Mouse (Mus musculus) adipocyte (in vitro differentiated cells): ENCODE data around the gene Abca2.
"Not testable (repeated sequence)": the region's sequence is repeated elsewhere in the genome, so short reads cannot be mapped to it uniquely, and the experiment has no call there.

Experiments used
- DNase-seq: peaks from one replicate; pipeline ENCODE4 v3.0.0-alpha.2; 2016; ENCODE audit warnings: low spot score

Abca2 gene

DNA sequence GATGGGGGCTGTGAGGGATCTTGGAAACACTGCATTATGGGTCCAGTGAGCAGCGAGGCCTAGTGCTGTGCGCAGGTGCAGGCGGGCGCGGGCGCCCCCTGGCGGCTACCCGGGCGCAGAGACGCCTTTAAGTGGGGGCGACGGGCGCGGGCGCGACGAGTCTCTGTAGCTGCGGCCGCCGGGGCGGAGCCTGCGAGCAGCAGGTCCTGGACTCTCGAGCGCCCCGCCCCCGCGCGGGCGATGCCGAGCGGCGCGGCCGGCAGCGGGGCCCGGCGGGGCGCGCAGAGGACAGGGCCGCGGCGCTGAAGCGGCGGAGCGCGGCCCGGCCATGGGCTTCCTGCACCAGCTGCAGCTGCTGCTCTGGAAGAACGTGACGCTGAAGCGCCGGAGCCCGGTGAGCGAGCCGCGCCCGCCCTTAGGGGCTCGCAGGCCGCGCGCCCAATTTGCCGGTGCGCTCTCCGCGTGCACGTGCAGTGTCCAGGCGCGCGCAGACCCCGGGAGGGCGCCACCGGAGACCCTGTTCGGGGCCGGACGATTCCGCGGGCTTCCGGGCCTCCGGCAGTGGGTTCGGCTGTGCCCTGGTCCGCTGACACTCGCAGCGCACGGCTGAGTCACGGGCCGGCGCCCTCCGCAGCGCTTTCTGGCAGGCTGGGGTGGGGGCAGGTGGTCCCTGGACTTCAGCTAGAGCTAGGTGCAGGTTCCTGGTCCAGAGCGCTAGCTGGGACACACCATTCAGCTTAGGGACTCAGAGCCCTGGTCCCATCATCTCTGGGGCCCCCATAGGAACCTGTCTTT lies at the start of gene Abca2:
Gene Abca2, plus strand, starts transcription at position 262 of the 795 bp plus-strand sequence.
- DNase-seq, result peak; percentile 83

- DNase-seq, result no peak
Measured at GRCm38 (mm10) chr2:25384492-25384891, 44.0 kb upstream of the Abca2 start.

DNA sequence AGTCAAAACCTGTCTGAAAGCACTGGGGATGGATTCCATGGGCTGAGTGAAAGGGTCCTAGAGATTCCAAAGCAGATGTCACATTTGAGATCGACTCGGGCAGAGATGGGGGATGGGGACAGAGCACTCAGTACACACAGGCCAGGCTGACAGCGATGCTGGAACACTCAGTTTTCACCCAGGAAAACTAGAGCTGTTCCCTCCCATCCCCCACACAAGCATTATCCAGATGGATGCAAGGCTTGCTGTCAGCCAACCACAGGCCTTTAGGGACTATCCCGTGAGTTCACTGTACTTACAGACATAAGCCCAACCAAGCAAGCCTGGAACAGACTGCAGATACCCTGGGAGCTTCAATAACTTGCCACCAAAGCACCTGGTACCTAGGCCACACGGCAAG lies 37.2 kb upstream of the Abca2 start:
- DNase-seq, result no peak

DNA sequence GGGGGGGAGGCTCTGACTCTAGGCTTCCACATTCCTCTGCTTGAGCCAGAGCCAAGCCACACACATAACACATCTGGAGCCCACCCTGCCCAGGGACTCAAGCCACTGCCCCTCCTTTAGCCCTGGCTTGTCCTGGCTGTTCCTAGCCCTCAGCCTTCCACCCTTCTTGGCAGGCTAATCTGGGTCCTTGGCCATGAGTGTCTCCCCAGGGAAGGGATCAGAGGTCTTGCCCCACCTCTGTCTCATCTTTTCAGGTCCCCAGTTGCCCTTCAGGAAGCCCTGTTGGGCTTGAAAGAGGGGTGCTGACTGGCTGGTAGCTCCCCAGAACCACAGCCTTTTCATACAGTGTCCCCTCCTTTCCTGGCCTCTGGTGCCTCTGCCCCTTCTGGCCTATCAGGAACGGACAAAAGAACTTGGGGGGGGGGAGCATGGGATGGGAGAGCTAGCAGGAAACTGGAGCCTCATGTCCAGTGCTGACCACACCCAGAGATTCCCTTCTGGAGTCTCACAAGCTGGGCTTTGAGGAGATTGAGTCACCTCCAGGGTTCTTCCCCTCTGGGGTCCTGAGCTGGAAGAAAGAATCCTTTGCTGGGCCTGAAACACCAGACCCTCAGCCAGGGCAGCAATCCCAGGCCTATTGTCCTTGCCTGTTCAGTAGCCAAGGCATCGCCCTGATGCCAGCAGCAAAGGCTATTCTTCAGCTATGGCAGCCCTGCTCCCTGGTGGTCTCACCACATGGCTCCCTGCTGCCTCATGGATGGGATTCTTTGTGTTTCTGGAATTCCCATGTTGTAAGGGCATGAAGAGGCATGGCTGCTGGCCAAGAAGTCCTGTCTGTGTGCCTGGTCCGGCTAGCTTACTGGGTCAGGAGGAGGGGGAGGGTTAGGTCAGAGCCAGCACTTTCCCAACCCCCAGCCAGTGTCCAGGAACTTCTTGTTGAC lies 34.0 kb upstream of the Abca2 start:
- DNase-seq, result peak; percentile 88

DNA sequence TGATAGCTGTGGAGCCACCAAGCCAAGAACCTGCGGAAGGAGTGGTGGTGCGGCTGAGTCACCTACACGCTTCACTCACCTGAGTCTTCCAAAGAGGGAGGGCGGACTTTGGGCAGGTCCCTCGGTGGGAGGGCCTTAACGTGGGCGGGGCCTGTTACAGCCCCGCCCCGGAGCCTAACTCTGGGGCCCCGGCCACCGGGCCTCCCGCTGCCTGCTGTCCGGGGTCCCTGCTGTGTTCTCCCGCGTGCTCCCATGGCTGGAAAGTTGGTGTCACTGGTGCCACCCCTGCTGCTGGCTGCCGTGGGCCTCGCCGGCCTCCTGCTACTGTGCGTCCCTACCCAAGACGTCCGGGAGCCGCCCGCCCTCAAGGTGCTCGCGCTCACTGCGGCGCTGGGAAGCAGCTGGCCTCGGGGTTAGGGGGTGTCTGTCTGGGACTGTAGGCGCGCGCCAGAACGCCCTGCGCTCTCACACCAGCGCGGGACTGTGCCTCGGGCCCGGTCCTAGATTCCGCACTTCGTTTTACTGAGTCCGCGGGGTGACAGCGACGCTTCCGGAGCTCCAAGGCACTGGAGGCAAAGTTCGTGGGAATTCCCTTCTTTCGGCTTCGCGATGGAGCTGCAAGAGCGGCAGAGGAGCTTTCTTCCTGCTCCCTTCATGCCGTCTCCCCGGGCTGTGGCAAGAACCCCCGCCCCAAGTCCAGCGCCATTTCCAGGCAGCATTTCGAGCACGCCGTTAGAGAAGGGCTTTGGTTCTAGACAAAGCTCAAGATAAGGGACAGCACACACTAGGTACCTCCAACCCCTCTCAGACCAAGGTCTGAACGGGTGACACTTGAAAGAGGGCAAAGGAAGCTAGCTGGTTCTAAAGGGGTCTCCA lies 32.5 kb upstream of the Abca2 start, which contains the start of gene Entpd2:
Gene Entpd2, plus strand, starts transcription at position 154 of the 876 bp plus-strand sequence.
- no peak for DNase-seq

DNA sequence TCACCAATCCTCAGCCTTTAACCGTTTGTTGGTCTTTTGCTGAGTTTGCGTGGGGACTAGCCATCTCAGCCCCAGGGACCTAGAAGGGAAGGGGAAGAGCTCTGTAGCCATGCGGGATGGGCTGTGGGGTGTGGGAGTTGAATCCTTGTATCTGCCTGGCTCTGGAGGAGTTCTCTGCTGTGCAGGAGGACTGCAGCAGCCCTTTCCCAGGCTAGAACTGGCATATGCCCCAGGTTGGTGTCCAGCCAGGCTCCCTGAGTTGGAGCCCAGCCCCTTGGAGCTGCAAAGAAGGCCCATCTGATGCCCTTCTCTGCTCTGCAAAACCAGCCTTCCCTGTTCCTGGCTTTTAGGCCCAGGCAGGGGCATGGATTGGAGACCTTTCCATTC lies 31.9 kb upstream of the Abca2 start:
- DNase-seq, result peak; percentile 78

DNA sequence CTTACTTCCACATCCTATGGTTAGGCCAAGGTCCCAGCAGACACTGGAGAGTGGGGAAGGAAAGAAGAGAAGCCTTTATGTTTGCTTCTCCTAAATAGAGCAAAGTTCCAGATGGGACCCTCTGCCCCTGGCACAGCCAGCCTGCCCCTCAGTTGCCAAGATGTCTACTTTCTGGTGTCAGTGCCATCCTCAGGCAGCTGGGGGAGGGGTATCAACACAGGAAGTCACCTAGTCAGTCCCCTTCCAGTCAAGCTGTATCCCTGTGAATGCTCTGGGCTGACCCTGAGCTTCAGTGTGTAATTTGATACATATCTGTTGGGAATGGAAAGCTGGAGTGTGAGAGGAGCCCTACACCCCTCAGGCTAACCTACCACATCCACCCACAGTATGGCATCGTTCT lies 31.5 kb upstream of the Abca2 start:
- no peak for DNase-seq

- no peak for DNase-seq
Measured at GRCm38 (mm10) chr2:25398065-25398464, 30.4 kb upstream of the Abca2 start.

GRCm38 (mm10) chr2:25399051-25399450 lies 29.5 kb upstream of the Abca2 start, which contains the start of gene Npdc1:
Gene Npdc1, plus strand, starts transcription at chr2:25399351.
- DNase-seq, result no peak

DNA sequence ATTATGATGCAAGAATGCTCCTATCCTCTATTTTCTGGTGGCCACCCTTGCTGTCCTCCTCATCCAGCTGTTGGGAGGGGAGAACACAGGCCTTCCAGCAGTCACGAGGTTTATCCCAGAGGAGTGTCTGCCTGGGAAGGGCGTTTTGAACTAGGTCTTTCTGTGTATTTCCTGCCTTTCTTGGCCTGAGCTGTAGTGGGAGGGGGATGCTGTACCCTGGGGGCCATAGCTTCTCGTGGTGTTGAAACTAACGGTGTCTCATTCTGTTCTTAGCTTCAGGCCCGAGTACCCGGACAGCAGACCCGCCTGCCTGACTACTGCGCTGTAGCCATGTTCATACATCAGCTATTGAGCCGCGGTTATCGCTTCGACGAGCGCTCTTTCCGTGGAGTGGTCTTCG lies 28.2 kb upstream of the Abca2 start:
- DNase-seq, result no peak

- DNase-seq, result peak; percentile 53
Measured at GRCm38 (mm10) chr2:25400764-25401163, 27.7 kb upstream of the Abca2 start.

DNA sequence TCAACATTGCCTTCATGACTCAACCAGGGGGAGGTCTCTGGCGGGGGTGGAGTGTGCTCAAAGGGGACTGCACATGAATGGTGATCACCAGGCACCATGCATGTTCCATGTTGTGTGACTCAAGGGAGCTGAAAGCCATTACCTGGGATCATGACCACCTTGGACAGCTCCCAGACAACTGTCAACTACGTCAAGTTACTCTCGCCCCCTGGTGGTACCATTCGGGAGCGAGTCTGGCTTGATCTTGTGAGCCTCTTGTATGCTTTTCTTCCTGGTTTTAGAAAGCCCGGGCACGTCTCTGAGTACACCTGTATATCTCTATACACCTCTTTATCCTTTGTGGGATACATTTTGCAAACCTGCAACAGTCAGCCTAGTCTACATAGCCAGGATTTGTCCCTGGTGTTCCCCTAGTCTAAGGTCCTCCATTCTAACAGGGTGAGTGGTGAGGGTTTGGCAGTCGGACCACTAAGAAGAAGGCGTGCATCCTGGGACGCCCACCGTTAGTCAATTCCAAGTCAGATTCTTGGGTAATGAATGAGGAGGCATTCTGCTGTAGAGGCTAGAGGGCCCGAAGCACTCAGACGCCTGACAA lies 26.0 kb upstream of the Abca2 start:
- peak; percentile 91 for DNase-seq

- DNase-seq, result peak; percentile 70
Measured at GRCm38 (mm10) chr2:25402972-25403601, 25.4 kb upstream of the Abca2 start.

GRCm38 (mm10) chr2:25403994-25404393 lies 24.5 kb upstream of the Abca2 start:
- peak; percentile 54 for DNase-seq

DNA sequence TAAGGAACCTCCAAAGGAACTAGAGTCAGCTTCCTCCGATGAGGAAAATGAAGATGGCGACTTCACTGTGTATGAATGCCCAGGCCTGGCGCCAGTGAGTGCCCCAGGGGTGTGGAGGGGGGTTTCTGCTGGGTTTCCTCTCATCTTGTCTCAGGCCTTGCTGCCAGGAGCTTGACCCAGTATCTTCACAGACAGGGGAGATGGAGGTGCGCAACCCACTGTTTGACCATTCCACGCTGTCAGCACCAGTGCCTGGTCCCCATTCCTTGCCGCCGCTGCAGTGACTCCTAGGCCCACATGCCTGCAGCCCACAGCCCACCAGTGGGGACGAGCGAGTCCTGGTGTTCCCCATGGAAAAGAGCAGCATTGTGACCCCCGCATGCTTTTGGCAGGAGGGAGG lies 19.6 kb upstream of the Abca2 start:
- no peak for DNase-seq

- DNase-seq, result not testable (repeated sequence)
Measured at GRCm38 (mm10) chr2:25413436-25413835, 15.1 kb upstream of the Abca2 start.

- peak; percentile 88 for DNase-seq
Measured at GRCm38 (mm10) chr2:25417426-25417825, 11.1 kb upstream of the Abca2 start.

- peak; percentile 64 for DNase-seq
Measured at GRCm38 (mm10) chr2:25421896-25422295, 6.6 kb upstream of the Abca2 start.

DNA sequence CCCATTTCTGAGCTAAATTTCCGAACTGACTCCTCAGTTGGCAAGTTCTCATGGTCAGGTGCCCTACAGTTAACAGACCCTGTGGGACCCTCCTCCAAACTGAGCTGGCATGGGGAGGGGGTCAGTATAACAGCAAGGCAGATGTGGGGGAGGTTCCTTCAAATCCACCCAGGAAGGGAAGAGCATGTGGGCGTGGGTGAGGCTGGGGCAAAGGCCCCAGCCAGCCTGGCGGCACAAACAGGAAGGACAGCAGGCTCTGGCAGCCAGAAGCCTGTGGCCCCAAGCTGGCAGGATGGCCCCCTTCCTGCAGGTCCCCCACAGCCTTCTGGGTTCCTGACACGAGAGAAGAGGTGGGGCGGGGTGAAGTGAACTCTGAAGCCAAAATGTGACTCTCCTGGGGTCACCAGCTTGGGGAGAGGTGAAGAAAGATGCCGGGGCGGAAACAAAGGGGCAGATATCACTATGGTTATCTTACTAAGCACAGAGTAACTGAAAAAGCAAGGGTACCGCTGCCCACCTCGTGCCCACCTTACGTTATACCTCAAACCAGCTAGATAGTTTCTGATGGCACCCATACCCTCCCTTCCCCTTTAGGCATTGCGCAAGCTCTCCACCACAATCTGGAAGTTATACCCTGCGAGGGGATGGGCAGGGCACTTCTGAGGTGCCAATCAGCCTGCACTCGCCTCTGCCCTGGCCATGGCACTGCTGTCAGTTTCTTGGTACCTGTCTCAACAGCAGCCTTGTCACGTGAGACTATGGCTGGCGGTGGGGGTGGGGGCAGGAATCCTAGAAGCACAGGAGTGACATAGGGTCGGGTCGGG lies 5.7 kb upstream of the Abca2 start, which contains the start of gene Fut7:
Gene Fut7, plus strand, starts transcription at position 681 of the 824 bp plus-strand sequence.
- DNase-seq, result no peak

DNA sequence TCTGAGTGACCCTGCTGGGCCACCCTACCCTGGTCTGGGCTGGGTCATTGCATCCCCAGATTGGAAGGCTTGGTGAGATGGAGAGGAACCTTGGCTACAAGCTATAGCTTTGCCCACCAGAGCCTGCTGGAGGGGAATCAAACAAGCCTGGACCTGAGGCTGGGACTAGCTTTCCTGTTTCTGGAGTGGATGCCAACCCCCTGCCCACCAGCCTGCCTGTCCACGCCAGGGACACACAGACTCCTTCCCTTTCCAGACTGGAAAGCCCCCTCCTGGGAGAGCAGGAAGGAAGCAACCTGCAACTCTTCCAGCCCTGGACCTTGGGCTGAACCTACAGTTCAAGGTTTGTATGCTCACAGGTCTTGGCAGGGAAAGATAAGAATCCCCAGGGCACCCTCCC lies 4.9 kb upstream of the Abca2 start:
- no peak for DNase-seq
